Mouse (Mus musculus) erythroblast, embryonic 14.5 days (primary cell): Measurements from ENCODE around the gene Mapk3.

Experiments
- GATA1 ChIP-seq: IDR thresholded peaks from 2 replicates; pipeline ENCODE4 v1.6.1; 2012; ENCODE audit warnings: low read length, inconsistent platforms, mixed read lengths
- TAL1 ChIP-seq: IDR thresholded peaks from 3 replicates; pipeline ENCODE4 v1.6.1; 2012; ENCODE audit warnings: low read length, inconsistent platforms, mixed read lengths

DNA sequence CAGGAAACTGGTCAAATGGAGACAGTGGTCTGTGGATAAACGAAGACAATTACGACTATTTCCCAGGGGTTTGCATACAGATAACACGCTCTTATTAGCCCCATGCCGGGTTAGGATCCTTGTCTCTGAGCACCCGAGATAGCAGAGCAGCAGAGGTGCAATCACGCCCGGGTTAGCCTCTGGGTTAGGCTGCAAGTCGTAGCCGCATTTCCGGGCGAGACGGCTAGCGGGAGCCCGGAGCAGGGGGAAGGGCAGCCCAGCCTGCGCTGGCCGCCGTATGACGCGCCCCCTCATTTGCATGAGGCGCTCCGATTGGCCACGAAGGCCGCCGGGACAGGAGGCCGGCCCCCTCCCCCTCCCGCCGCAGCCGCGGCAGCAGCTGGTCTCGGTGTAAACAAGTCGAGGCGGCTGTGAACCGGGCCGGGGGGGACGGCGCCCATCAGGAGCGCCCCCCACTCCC is 17.2 kb downstream of the Mapk3 start, which contains the start of gene Ypel3:
- no peak for TF ChIP-seq TAL1
- TF ChIP-seq GATA1: no peak
